Mouse (Mus musculus) left cerebral cortex, postnatal 36 days (tissue): ENCODE results near the gene Pgc. TPM values are rescaled to one million over a fixed set of nuclear protein-coding genes. Genes with fewer than 3 reads are reported as not detected.

ENCODE experiments used
- DNase-seq, 2 experiments: peaks; one replicate each; pipeline ENCODE4 v3.0.0; 2021 to 2022; ENCODE audit warnings: low spot score in 2 of 2, mixed read lengths in 1 of 2
- intact Hi-C: fragments of 180-260 bp; cut with DNase I; formaldehyde crosslinking; loops from one replicate; pipeline ENCODE4 v1.15.1; 2025
- total RNA-seq, 2 experiments: library from RNA; stranded (reverse); gene quantifications; 2 replicates each; pipeline ENCODE4 v1.2.3; 2021

Gene Pgc
- total RNA-seq, 2 experiments from 2014 or later: not detected

DNA sequence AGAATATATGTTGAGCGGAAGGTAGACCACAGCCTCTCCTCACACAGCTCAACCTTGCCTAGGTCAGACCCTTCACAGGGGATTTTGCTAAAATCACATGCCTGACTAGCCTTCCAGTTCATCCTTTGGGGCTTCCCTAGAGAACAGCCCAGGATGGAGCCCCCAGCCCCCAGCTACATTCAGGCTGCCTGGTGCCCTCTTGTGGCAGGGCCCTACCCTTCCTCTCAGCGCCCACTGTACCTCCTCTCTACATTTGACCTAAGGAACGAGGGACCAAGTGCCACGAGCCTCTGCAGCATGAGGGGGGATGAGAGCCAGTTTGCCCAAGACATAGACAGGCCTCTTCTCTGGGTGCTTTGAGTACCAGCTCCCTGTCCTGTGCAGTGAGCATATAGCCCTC, 21.9 kb upstream of the Pgc start:
- intact Hi-C loops: no loop called here
- no peak for DNase-seq

DNA sequence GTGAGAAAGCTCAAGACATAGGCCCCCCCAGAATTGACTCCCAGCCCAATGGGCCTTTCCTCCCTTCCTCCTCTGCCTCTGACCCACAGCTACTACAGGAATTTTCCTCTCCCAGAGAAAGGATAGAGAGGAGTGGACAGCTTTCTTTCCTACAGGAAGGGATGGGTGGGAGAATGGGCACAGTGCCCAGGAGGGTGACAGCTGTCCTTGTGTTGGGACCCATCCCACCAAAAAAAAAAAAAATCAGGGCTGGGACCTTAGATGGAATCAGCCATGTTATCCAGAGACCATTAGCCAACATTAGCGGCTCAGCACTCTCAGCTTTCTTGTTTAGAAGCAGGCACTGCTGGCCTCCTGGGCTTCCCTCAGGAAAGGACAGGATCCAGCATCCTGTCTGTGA, 20.4 kb upstream of the Pgc start:
- intact Hi-C loops: no loop called here
- DNase-seq: no peak

DNA sequence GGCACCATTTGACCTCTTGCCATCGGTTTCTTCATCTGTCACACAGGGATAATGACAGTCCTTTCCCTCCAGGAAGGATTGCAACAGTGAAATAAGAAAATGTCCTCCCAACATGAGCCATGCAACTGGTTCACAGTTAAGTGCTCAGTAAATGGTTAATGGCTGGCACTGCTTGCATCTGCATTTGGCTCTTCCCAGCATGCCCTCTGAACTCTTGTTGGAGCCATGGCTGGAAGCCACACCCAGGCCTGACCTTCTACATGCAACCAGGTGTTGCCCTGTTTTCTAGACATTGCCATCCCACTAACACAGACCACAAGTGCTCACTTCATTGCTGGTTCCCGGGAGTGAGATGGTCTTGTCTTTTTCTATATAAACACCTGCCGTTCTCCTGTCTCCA, 18.7 kb upstream of the Pgc start:
- intact Hi-C loops: no loop called here
- no peak for DNase-seq

DNA sequence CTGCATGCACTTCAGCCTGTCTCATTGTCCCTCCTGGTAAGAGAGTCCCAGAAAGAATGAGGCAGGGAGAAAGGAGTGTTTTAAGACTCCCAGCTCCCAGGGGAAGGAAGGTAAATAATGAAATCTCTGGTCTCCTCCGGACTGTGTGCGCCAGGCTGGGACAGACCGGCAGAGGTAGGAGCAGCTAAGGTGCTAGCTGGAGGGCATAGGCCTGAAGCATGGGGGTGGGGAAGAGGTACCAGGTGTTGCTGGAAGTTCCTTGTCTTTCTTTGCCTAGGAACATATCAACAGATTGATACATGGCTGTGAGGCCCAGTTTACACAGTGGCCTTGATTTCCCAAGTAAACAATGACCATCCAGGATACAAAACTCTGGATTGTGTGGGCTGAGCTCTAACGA, 17.7 kb upstream of the Pgc start:
- intact Hi-C loops: no loop called here

DNA sequence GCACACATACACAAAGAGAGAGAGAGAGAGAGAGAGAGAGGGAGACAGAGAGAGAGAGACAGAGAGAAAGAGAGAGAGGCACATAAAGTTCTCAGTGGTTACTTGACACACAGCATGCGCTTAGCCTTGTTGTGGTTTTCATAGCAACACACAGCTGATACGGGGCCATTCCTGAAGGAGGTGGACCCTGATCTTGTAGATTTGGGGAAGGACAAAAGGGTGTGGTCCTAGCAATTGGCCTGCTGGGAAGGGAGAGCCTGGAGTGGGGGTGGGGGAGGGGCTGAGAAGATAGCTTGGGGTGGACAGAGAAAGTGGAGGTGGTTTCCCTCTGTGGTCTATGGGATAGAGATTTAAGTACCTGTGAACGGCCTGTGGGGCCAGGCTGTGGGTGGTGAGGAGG, 16.6 kb upstream of the Pgc start:
- intact Hi-C loops: no loop called here
- no peak for DNase-seq

More for the DNA sequence above, 17.7 kb upstream of the Pgc start:
- DNase-seq: no peak

DNA sequence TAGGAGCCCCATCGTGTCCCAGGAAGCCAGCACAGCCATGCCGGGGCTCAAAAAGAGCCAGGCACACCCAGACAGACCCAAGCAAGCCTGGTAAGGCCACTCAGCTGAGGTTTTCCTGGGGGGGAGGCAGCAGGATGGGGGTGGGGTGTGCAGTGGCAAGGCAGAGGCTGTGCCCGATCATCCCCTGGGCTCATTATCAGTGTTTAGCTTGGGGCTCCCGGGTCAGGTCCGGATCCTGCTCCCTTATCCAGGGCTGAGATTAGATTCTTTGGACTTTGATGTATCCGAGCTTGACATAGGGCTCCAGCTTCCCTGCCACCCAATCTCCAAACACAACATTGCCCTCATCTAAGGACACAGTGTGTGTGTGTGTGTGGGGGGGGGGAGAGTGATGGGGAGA, 14.8 kb upstream of the Pgc start:
- intact Hi-C loops: no loop called here

DNA sequence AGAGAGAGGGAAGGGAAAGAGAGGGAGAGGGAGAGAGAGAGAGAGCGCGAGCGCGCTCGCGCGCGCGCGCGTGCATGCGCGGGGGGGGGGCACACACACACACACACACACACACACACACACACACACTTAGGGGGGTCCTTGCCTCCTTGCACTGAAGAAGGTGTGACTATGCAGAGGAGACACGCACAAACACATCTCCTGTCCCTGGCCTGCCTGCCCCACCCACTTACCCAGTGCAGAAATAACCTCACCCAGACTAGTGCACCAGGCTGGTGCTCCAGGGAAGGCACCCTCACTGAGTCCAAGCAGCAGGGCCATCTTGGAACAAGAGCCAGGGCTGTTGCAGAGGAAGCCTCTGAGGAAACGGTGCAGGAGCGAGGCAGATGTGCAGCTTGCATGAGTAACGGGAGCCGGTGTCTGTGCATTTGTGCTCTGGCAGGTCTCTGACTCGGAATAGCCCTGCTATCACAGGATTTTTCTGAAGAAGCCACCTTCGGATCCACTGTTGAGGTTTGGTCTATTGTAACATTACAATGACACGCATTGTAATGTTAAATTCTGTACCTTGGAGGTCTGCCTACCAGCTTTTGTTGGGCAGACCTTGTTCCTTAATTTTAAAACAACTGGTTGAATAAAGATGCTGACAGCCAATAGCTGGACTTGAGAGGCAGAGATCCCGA, 13.6 kb upstream of the Pgc start:
- DNase-seq: no peak
- intact Hi-C loops: no loop called here

More for the DNA sequence above, 14.8 kb upstream of the Pgc start:
- no peak for DNase-seq

DNA sequence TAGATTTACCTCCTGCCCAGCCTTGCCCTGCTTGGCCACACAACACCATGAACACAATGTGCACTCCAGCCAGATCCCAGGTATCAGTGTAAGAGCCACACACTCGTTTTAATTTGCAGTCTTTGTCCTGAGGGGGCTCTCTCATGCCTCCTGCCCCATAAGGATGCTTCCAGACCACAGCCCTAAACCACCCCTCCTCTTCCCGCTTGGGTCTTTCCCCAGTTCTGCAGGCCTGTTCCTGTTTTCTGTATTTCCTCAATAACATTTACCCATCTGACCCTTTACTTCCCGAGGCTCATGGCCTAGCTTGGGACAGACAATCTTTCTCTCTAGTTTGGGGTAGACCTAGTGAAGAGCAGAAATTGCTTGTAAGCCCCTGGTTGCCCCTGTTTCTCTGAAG, 11.6 kb upstream of the Pgc start:
- DNase-seq: no peak
- intact Hi-C loops: no loop called here

DNA sequence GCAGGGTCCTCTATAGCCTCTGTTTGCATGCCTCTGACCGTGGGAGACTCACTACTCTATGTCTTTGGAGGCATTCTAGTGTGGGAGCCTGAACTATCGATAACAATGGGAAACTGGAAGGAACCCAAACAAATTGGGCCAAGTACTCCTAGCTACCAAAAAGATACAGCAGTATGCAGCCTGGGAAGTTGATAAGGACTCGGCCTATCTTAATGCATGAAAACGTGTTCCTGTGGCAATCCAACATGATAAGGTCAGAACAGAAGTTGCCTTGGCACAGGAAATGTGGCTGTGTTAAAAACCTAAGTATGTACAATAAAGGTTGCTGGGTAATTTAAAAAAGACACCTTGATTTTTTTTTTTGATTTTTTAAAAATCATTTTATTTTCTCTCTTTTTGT, 5.5 kb upstream of the Pgc start:
- no peak for DNase-seq
- intact Hi-C loops: no loop called here

DNA sequence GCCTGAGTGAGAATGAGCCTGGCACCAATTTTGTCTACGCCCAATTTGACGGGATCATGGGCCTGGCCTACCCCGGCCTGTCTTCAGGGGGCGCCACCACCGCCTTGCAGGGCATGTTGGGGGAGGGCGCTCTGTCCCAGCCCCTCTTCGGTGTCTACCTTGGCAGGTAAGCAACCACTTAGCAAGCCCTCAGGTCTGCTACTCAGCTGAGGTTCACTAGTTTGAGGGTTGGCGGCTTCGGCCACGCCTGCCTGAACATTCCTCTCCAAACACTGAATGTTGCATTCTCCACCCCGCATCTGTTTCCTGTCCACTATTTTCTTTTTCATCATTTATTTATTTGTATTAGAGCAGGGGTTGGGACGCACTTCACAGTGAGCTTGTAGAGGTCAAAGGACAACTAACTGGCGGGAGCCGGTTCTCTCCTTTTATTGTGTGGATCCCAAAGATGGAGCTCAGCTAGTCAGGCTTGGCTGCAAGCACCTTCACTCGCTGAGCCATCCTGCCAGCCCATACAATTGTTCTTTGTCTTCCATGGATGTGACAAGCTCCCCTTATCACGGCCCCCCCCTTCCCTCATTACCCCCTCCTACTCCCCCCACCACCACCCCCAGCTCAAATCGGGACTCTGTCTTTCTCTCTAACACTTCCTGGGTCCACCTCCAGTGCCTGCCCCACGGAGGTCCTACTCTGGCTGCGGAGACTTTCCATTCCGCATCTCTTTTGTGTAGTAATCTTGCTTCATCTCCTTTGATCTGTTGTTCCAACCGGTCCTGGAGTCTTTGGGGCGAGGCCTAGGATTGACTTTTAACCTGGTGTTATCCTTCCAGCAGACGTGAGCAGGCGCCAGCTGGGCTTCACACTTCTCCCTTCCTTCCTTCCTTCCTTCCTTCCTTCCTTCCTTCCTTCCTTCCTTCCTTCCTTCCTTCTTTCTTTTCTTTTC, 4.3 kb downstream of the Pgc start:
- no peak for DNase-seq
- intact Hi-C loops: no loop called here

DNA sequence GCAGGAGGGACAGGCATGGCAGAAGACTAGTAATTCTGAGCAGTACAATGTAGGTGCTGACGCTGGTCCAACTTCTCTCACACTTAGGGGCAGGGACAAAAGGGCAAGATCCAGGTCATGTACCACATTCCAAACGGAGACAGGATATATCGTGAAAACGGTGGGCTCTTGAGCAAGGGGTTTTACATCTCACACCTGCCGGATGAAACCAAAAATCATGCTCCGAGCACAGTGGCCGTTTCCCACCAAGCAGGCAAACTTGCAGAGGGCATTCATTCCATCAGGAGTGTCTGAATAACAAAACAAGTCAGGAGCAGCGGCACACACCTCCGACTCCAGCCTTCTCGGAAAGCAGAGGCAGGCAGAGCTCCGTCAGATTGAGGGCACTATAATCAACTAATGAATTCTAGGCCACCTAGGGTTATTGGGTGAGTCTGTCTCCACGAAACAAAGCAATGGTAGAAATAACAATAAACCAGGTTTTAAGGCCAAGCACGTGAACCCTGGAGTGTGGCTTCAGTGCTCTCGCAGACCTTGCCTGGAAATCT, 9.0 kb downstream of the Pgc start:
- DNase-seq: no peak
- intact Hi-C loops: no loop called here

DNA sequence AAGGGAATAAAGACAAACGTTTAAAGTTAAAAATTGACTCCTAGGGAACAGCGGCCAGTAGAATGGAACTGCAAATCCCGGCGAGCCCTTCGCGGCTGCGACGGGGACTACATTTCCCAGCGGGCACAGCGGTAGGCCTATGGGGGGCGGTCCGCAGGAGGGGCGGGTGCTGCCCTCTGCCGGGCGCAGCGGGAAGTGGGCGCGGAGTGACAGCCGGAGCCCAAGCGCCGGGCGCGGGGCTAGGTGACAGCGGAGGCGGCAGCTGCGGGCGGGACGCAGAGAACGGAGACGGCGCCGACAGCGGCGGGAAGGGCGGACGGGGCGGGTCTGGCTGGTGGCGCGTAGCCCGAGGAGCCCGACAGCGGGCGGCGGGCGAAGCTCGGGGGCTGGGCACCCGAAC, 10.2 kb downstream of the Pgc start, which contains the start of gene Tfeb:
Gene Tfeb (plus strand): TSS at position 175 of the 400 bp plus-strand sequence.
- intact Hi-C loops: no loop called here
- DNase-seq: peak; percentile 96 to 97

DNA sequence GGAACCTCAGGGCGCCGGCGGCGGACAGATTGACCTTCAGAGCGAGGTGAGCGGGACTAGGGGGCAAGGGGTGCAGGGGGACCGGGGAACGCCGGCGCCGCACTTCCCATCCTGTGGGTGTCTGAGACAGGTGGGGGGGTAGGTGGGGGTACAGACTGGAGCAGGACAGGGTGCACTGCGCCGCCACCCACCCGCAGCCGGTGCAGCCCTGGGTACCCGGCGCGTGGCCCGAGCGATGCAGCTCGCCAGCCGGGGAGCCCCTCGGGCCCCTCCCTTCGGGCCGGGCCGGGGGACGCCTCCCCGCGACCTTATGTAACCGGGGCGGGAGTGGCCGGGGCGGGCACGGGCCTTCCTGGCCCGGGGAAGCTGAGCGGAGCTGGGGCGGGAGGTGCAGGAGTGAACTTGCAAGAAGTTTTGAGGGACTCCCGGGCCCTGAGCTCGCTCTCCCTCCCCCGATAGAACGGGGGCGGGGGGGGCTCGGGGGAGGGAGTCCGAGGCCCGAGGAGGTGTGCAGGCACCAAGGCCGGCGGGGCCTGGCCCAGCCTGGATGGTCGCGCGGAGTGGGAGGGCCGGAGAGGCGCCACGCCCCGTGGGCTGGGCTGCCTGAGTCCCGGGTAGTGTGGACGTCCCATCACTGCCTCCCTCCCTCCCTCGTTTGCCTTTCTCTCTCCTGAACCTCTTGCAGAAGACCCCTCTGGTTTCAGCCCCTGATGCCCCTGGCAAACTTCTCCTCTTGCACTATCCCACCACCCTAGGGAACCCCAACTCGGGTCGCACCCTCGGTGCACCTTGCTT, 10.8 kb downstream of the Pgc start:
- intact Hi-C loops: no loop called here
- peak; percentile 61 to 69 for DNase-seq

DNA sequence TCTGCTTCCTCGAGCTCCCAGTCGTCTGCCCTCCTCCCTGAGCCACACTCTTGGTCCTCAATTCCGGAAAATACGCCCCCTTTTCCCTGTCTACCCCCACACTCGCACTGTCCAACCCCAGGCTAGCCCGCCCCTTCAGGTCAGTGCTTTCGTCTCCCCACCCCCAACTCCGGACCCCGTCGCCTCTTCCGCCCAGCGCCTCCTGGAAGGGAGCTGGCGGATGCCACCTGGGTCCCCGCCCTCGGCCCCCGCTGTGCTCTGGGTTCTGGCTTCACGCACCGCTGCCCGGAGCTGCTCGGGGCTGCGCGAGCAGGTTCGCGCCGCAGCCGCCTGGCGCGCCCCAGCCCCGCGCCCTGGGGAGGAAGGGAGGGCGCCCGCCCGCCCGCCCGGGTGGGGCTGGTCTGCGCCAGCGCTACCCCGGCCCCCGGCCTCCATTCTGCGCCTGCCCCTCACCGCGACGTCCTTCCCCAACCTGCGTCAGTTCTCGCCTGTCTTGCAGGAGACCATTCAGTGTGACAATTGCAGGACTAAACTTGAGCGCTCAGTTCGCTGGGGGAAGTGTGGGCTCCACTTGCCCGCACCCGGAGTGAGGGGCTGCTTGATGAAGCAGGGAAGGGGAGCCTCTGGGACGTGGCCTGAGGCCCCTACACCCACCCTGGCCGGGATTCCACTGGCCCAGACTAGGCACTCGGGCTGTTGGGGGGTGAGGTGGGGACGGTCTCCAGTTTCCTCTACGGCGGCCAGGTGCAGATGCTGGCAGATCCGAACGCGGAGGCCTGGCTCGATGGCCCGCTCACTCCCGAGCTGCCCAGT, 11.6 kb downstream of the Pgc start:
- intact Hi-C loops: no loop called here
- peak; percentile 21 to 30 for DNase-seq

DNA sequence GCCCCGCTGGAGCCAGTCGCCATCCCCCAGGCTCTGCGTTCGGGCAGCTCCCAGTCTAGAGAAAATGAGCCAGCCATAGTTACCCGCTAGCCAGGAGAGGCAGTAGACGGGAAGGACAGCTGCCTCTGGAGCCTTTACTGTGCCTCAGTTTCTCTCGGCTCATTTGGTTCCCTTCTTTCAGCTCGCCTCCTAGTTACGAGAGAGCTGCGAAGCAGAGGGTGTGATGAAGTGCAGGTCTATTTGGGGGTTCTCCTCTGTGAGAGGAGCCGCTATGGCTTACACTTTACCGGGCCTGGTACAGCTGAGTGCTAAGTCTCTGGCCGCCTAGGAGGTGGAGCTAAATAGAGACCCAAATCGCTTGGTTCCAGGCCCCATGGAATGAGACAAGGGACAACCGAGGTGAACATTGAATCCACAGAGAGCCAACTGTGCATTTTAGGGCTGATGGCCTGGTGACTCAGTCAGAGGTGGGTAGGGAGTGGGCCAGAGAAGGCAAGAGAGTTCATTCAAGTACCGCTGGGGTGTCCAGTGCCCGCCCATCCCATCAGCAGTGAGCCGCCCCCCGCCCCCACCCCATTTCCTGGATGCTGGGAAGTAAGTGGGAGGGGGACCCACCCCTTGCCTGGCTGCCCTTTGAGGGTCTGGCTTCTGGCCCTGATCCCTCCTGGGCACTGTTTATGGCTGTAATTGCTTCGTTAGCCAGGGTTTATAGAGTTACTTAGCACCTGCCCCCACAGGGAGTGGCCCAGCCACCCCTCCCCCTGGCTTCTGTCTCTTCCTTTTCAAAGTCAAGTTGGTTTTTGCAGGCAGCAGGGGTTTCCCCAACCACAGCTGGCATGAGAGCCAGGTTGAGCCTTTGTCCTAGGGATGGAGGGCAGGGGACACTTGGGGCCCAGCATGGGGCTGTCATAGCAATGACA, 12.5 kb downstream of the Pgc start:
- intact Hi-C loops: no loop called here
- no peak for DNase-seq

DNA sequence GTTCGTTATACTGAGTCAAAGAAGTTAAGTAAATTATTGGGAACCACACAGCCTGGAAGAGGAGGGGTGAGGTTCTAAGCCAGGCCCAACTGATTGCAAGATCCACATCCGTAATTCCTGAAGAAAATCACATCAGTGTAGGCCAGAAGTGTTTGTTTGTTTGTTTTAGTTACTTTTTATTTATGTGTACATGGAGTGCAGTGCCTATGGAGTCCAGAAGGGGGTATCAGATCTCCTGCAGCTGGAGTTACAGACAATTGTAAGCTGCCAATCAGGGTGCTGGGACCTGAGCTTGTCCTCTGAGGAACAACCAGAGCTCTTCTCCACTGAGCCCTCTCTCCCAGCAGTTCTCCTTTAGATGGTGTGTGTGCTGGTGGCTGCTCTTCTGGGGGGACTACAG, 13.5 kb downstream of the Pgc start:
- no peak for DNase-seq
- intact Hi-C loops: no loop called here

DNA sequence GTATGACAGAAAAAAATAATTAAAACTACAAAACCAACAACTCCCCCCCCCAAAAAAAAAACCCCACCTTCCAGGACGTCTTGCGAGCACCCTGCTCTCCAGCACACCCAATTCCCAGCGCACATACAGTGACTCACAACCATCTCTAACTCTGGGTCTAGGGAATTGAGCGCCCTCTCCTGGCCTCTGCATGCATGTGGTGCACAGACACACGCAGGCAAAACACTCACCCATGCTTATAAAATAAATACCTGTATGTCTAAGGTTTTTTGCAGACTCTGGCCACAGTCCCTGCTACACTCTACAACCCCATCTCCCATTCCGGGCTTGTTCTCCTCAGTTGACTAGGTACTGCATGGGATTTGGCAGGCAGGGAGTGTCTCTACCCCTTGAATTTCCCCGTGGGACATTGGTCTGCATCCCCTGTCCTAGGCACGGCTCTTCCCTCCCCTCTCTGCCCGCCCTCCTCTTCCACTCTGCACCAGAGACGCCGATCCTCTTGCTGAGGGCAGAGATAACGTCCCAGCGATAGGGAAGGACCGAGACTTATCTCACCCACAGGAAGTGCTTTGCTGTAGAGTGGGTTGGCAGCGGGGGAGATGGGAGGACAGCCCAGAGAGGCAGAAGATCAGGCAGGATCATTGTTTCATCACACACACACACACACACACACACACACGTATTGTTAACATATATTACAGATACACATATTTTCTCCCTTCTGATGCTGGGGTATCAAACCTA, 16.5 kb downstream of the Pgc start:
- DNase-seq: no peak
- intact Hi-C loops: no loop called here
